Mouse (Mus musculus): ENCODE data around the gene Ppp1r15a. TPM values are rescaled to one million over a fixed set of nuclear protein-coding genes. Genes with fewer than 3 reads are reported as not detected.

The Ppp1r15a gene
- polyA plus RNA-seq, 1 experiment from 2014 or later = 13.1 TPM

- WGBS = 47% methylated on average over 8 of the region's 8 CpGs
- Histone ChIP-seq H3K4me3 (ENCODE audit: low read depth, low read length) (no peak within 1 kb of the TSS), H3K4me2 (ENCODE audit: low read length) (no peak within 1 kb of the TSS), H3K9me3 (replicated peaks; ENCODE audit: control insufficient read depth, low read length) (no peaks in the 10 kb centered on the region), H3K9ac (ENCODE audit: low read length) (no peak within 1 kb of the TSS), H3K27me3 (replicated peaks; ENCODE audit: control insufficient read depth, insufficient read depth, low read length) (no peaks in the 10 kb centered on the region), H3K27ac (ENCODE audit: low read depth, low read length) (no peak within 1 kb of the TSS), H3K4me1 (ENCODE audit: control insufficient read depth, insufficient read depth, low read length) (no peaks in the 10 kb centered on the region), H3K36me3 (ENCODE audit: control insufficient read depth, insufficient read depth, low read length) (no peaks in the 10 kb centered on the region)
- ATAC-seq = no peak
- no peak for DNase-seq (ENCODE audit: low spot score)
Observed at GRCm38 (mm10) chr7:45554744-45555143, 28.7 kb upstream of the Ppp1r15a start, which contains the start of gene Hsd17b14. Gene Hsd17b14, plus strand, starts transcription at chr7:45554893.

GRCm38 (mm10) chr7:45553990-45554389 is 27.9 kb upstream of the Ppp1r15a start:
- DNase-seq (ENCODE audit: low spot score) = no peak
- ATAC-seq = no peak
- no peak overlapping the region for H3K4me2 ChIP-seq (ENCODE audit: low read length)
- H3K4me1 ChIP-seq (ENCODE audit: control insufficient read depth, insufficient read depth, low read length) = no peaks in the 10 kb centered on the region
- 90% methylated on average over 2 of the region's 2 CpGs for WGBS
- no peak overlapping the region for H3K27ac ChIP-seq (ENCODE audit: low read depth, low read length)
- no peaks in the 10 kb centered on the region for H3K9me3 ChIP-seq (replicated peaks; ENCODE audit: control insufficient read depth, low read length)
- H3K4me3 ChIP-seq (ENCODE audit: low read depth, low read length) = no peak overlapping the region
- H3K9ac ChIP-seq (ENCODE audit: low read length) = no peak overlapping the region
- H3K27me3 ChIP-seq (replicated peaks; ENCODE audit: control insufficient read depth, insufficient read depth, low read length) = no peaks in the 10 kb centered on the region
- no peaks in the 10 kb centered on the region for H3K36me3 ChIP-seq (ENCODE audit: control insufficient read depth, insufficient read depth, low read length)

GRCm38 (mm10) chr7:45553519-45553918 is 27.5 kb upstream of the Ppp1r15a start:
- Histone ChIP-seq H3K36me3 (ENCODE audit: control insufficient read depth, insufficient read depth, low read length) (no peaks in the 10 kb centered on the region), H3K9me3 (replicated peaks; ENCODE audit: control insufficient read depth, low read length) (no peaks in the 10 kb centered on the region), H3K27ac (ENCODE audit: low read depth, low read length) (no peak overlapping the region), H3K9ac (ENCODE audit: low read length) (no peak overlapping the region), H3K4me3 (ENCODE audit: low read depth, low read length) (no peak overlapping the region), H3K27me3 (replicated peaks; ENCODE audit: control insufficient read depth, insufficient read depth, low read length) (no peaks in the 10 kb centered on the region), H3K4me2 (ENCODE audit: low read length) (no peak overlapping the region), H3K4me1 (ENCODE audit: control insufficient read depth, insufficient read depth, low read length) (no peaks in the 10 kb centered on the region)
- DNase-seq (ENCODE audit: low spot score) = no peak
- WGBS = 76% methylated on average over 8 of the region's 8 CpGs
- no peak for ATAC-seq

DNA sequence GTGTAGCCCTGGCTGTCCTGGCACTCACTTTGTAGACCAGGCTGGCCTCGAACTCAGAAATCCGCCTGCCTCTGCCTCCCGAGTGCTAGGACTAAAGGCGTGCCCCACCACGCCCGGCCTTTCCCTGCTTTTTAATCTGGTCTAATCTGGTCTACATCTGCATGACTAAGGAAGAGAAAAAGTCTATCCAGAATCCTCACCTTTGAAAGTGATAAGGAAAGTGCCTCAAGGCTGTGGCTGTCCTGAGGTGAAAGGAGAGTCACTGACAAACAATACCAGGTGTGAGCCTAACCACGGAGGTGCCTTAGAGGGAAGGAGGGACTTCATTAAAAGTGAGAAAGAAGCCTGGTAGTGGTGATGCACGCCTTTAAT is 25.4 kb upstream of the Ppp1r15a start:
- WGBS = 83% methylated on average over 8 of the region's 8 CpGs
- H3K9me3 ChIP-seq (replicated peaks; ENCODE audit: control insufficient read depth, low read length) = no peaks in the 10 kb centered on the region
- no peak for ATAC-seq

GRCm38 (mm10) chr7:45550821-45551511 is 24.9 kb upstream of the Ppp1r15a start:
- Histone ChIP-seq H3K36me3 (ENCODE audit: control insufficient read depth, insufficient read depth, low read length) (no peaks in the 10 kb centered on the region), H3K27me3 (replicated peaks; ENCODE audit: control insufficient read depth, insufficient read depth, low read length) (no peaks in the 10 kb centered on the region), H3K4me2 (ENCODE audit: low read length) (no peak overlapping the region), H3K27ac (ENCODE audit: low read depth, low read length) (no peak overlapping the region), H3K9me3 (replicated peaks; ENCODE audit: control insufficient read depth, low read length) (no peaks in the 10 kb centered on the region), H3K4me1 (ENCODE audit: control insufficient read depth, insufficient read depth, low read length) (no peaks in the 10 kb centered on the region), H3K4me3 (ENCODE audit: low read depth, low read length) (no peak overlapping the region), H3K9ac (ENCODE audit: low read length) (no peak overlapping the region)
- ATAC-seq = no peak
- WGBS = 83% methylated on average over 11 of the region's 11 CpGs
- no peak for DNase-seq (ENCODE audit: low spot score)

More for the DNA sequence above, 25.4 kb upstream of the Ppp1r15a start:
- H3K4me2 ChIP-seq (ENCODE audit: low read length) = no peak overlapping the region
- no peaks in the 10 kb centered on the region for H3K27me3 ChIP-seq (replicated peaks; ENCODE audit: control insufficient read depth, insufficient read depth, low read length)
- no peak overlapping the region for H3K27ac ChIP-seq (ENCODE audit: low read depth, low read length)
- no peak for DNase-seq (ENCODE audit: low spot score)
- H3K4me3 ChIP-seq (ENCODE audit: low read depth, low read length) = no peak overlapping the region
- H3K36me3 ChIP-seq (ENCODE audit: control insufficient read depth, insufficient read depth, low read length) = no peaks in the 10 kb centered on the region
- no peaks in the 10 kb centered on the region for H3K4me1 ChIP-seq (ENCODE audit: control insufficient read depth, insufficient read depth, low read length)
- no peak overlapping the region for H3K9ac ChIP-seq (ENCODE audit: low read length)

GRCm38 (mm10) chr7:45549641-45550436 is 23.8 kb upstream of the Ppp1r15a start:
- ATAC-seq (no peak), DNase-seq (ENCODE audit: low spot score) (no peak)
- Histone ChIP-seq H3K9me3 (replicated peaks; ENCODE audit: control insufficient read depth, low read length) (no peaks in the 10 kb centered on the region), H3K27ac (ENCODE audit: low read depth, low read length) (no peak overlapping the region), H3K4me2 (ENCODE audit: low read length) (no peak overlapping the region), H3K27me3 (replicated peaks; ENCODE audit: control insufficient read depth, insufficient read depth, low read length) (no peaks in the 10 kb centered on the region), H3K36me3 (ENCODE audit: control insufficient read depth, insufficient read depth, low read length) (no peaks in the 10 kb centered on the region), H3K4me3 (ENCODE audit: low read depth, low read length) (no peak overlapping the region), H3K9ac (ENCODE audit: low read length) (no peak overlapping the region), H3K4me1 (ENCODE audit: control insufficient read depth, insufficient read depth, low read length) (no peaks in the 10 kb centered on the region)
- WGBS = 87% methylated on average over 16 of the region's 16 CpGs

GRCm38 (mm10) chr7:45544525-45544924 is 18.5 kb upstream of the Ppp1r15a start:
- Histone ChIP-seq H3K27ac (ENCODE audit: low read depth, low read length) (no peak overlapping the region), H3K36me3 (ENCODE audit: control insufficient read depth, insufficient read depth, low read length) (no peaks in the 10 kb centered on the region), H3K4me2 (ENCODE audit: low read length) (no peak overlapping the region), H3K9me3 (replicated peaks; ENCODE audit: control insufficient read depth, low read length) (no peaks in the 10 kb centered on the region), H3K27me3 (replicated peaks; ENCODE audit: control insufficient read depth, insufficient read depth, low read length) (no peaks in the 10 kb centered on the region), H3K4me1 (ENCODE audit: control insufficient read depth, insufficient read depth, low read length) (no peaks in the 10 kb centered on the region), H3K9ac (ENCODE audit: low read length) (no peak overlapping the region), H3K4me3 (ENCODE audit: low read depth, low read length) (no peak overlapping the region)
- ATAC-seq = no peak
- no peak for DNase-seq (ENCODE audit: low spot score)
- WGBS = 93% methylated on average over 1 of the region's 1 CpGs

DNA sequence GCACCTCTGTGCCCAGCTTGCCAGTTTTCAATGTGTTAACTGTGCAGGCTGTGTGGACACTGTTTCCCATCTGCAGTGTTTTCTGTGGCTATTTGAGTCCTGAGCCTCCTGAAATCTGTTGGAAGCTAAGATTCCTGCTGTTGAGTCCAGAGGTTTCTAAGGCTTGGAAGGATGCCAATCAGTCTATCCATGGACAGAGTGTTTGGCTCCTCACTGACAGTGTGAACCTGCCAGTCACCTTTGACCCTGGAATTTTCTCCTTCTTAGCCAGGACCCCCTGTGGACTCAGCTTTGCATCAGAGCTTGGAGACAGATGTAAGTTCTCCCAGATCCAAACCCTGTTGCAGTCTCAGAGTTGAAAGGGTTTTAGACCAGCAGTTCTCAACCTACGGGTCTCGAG is 14.1 kb upstream of the Ppp1r15a start:
- H3K27me3 ChIP-seq (replicated peaks; ENCODE audit: control insufficient read depth, insufficient read depth, low read length) = no peaks in the 10 kb centered on the region
- no peak overlapping the region for H3K4me3 ChIP-seq (ENCODE audit: low read depth, low read length)
- no peaks in the 10 kb centered on the region for H3K36me3 ChIP-seq (ENCODE audit: control insufficient read depth, insufficient read depth, low read length)
- H3K9ac ChIP-seq (ENCODE audit: low read length) = no peak overlapping the region
- H3K27ac ChIP-seq (ENCODE audit: low read depth, low read length) = no peak overlapping the region
- peaks cover 4% of the 10 kb centered on the region; the same call in 1 of the 2 replicates for H3K4me1 ChIP-seq (ENCODE audit: control insufficient read depth, insufficient read depth, low read length)
- no peaks in the 10 kb centered on the region for H3K9me3 ChIP-seq (replicated peaks; ENCODE audit: control insufficient read depth, low read length)
- ATAC-seq (no peak), DNase-seq (ENCODE audit: low spot score) (no peak)
- WGBS = 79% methylated on average over 2 of the region's 2 CpGs
- no peak overlapping the region for H3K4me2 ChIP-seq (ENCODE audit: low read length)

DNA sequence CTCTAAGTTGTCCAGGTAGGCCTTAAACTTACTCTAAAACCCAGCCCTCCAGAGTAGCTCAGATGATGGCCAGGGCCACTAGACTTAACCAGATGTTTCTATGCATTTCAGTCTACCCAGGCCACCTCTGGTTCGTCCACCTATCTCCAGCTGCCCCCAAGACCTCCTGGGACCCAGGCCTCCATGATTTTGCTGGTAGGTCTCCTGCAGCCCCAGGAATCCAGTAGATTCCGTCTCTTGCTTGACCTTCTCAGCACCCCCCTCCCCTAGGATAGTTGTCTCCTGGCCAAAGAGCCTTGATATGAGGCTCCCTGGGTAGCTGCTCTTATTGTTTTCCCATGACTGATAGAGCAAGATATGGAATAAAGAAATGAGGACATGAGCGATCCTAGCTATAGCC is 13.0 kb upstream of the Ppp1r15a start:
- no peak overlapping the region for H3K4me2 ChIP-seq (ENCODE audit: low read length)
- no peak overlapping the region for H3K27ac ChIP-seq (ENCODE audit: low read depth, low read length)
- H3K4me1 ChIP-seq (ENCODE audit: control insufficient read depth, insufficient read depth, low read length) = peaks cover 4% of the 10 kb centered on the region; the same call in 1 of the 2 replicates
- H3K27me3 ChIP-seq (replicated peaks; ENCODE audit: control insufficient read depth, insufficient read depth, low read length) = no peaks in the 10 kb centered on the region
- H3K9ac ChIP-seq (ENCODE audit: low read length) = no peak overlapping the region
- H3K4me3 ChIP-seq (ENCODE audit: low read depth, low read length) = no peak overlapping the region
- no peaks in the 10 kb centered on the region for H3K36me3 ChIP-seq (ENCODE audit: control insufficient read depth, insufficient read depth, low read length)
- ATAC-seq (no peak), DNase-seq (ENCODE audit: low spot score) (no peak)
- H3K9me3 ChIP-seq (replicated peaks; ENCODE audit: control insufficient read depth, low read length) = no peaks in the 10 kb centered on the region
- WGBS = 93% methylated on average over 3 of the region's 3 CpGs
